Comparison of ENCODE assay signal across 8 mouse cellular contexts in genomic region chr19:55127072-55127718, GRCm38 (mm10). TPM values are rescaled to one million over a fixed set of nuclear protein-coding genes. Genes with fewer than 3 reads are reported as not detected.
A peak's percentile ranks its signal among the peaks of the same experiment; 100 is the strongest.
DNase-seq lines count a peak whose midpoint lies in the region; ATAC-seq lines count a peak whose summit lies in the region.

TSS of gene Gpam (minus strand) at chr19:55127238.

- H3K9ac ChIP-seq in forebrain, embryonic 11.5 days (ENCODE audit: low read length): no peak within 1 kb of the TSS
- H3K9ac ChIP-seq in midbrain, embryonic 13.5 days (replicated peaks): no peak within 1 kb of the TSS

- 57% methylated on average over 11 of the region's 11 CpGs for WGBS in forebrain, embryonic 11.5 days
- 80% methylated on average over 11 of the region's 11 CpGs for WGBS in hindbrain, embryonic 10.5 days
- WGBS in midbrain, embryonic 13.5 days: 65% methylated on average over 11 of the region's 11 CpGs

- H3K27me3 ChIP-seq in forebrain, embryonic 11.5 days (ENCODE audit: control insufficient read depth, insufficient read depth, low read length): no peaks in the 10 kb centered on the region
- no peaks in the 10 kb centered on the region for H3K27me3 ChIP-seq in hindbrain, embryonic 10.5 days (ENCODE audit: insufficient read depth, poor library complexity, severe bottlenecking)
- no peaks in the 10 kb centered on the region for H3K27me3 ChIP-seq in midbrain, embryonic 13.5 days

- H3K4me3 ChIP-seq in forebrain, embryonic 11.5 days (ENCODE audit: low read depth, low read length): no peak within 1 kb of the TSS
- no peak within 1 kb of the TSS for H3K4me3 ChIP-seq in hindbrain, embryonic 10.5 days
- no peak within 1 kb of the TSS for H3K4me3 ChIP-seq in midbrain, embryonic 13.5 days (replicated peaks)

- peak; percentile 93 for DNase-seq in heart, adult 11 months
- DNase-seq in heart, adult 9 months (ENCODE audit: low spot score in 2 of 2): no peak
- DNase-seq in forebrain, embryonic 11.5 days (ENCODE audit: low spot score): peak; percentile 19
- no peak for DNase-seq in hindbrain, embryonic 10.5 days (ENCODE audit: low spot score)
- DNase-seq in left cerebral cortex, postnatal 36 days (ENCODE audit: low spot score in 2 of 2): no peak
- no peak for DNase-seq in spleen, postnatal 36 days (ENCODE audit: low spot score in 2 of 2)

- intact Hi-C loops in left cerebral cortex, postnatal 36 days (cut with DNase I): loop anchor here (10.0 kb wide), 1 partner anchor 58 kb away; the partner anchor contains the start of gene Tectb

- no peak within 1 kb of the TSS for H3K4me2 ChIP-seq in forebrain, embryonic 11.5 days (ENCODE audit: low read depth, low read length, severe bottlenecking)
- H3K4me2 ChIP-seq in midbrain, embryonic 13.5 days (replicated peaks): no peak within 1 kb of the TSS

- H3K36me3 ChIP-seq in forebrain, embryonic 11.5 days (ENCODE audit: control insufficient read depth, insufficient read depth, low read length): no peaks in the 10 kb centered on the region
- no peaks in the 10 kb centered on the region for H3K36me3 ChIP-seq in hindbrain, embryonic 10.5 days
- no peaks in the 10 kb centered on the region for H3K36me3 ChIP-seq in midbrain, embryonic 13.5 days

- no peak for ATAC-seq in forebrain, embryonic 11.5 days (replicated peaks; ENCODE audit: low FRiP score)
- no peak for ATAC-seq in midbrain, embryonic 13.5 days
- ATAC-seq in monocyte, adult 5-6 weeks (replicated peaks; ENCODE audit: insufficient number of reproducible peaks, low FRiP score, low TSS enrichment, poor library complexity, severe bottlenecking): no peak

- H3K4me1 ChIP-seq in forebrain, embryonic 11.5 days (replicated peaks; ENCODE audit: control insufficient read depth, insufficient read depth, low read length): peaks cover 9% of the 10 kb centered on the region
- H3K4me1 ChIP-seq in hindbrain, embryonic 10.5 days (replicated peaks): peaks cover 28% of the 10 kb centered on the region
- peaks cover 18% of the 10 kb centered on the region for H3K4me1 ChIP-seq in midbrain, embryonic 13.5 days (replicated peaks)

- H3K27ac ChIP-seq in forebrain, embryonic 11.5 days (ENCODE audit: low read depth, low read length): no peak within 1 kb of the TSS
- peak within 1 kb of the TSS; percentile 70 for H3K27ac ChIP-seq in hindbrain, embryonic 10.5 days
- no peak within 1 kb of the TSS for H3K27ac ChIP-seq in midbrain, embryonic 13.5 days

- H3K9me3 ChIP-seq in forebrain, embryonic 11.5 days (ENCODE audit: control insufficient read depth, low read length): no peaks in the 10 kb centered on the region
- 0 out of 2 replicates have a peak, but pooled peaks cover 3% of the 10 kb centered on the region for H3K9me3 ChIP-seq in hindbrain, embryonic 10.5 days
- H3K9me3 ChIP-seq in midbrain, embryonic 13.5 days: no peaks in the 10 kb centered on the region

RNA-seq across cellular contexts. Expression of gene Gpam, which starts in this region (rescaled TPM):
- polyA plus RNA-seq in forebrain, embryonic 11.5 days (2014; fragmentation: Nextera tagmentation; extraction: Ambion mirVana): 19.8 and 20.2 TPM in 2 replicates
- 20.1 and 20.5 TPM in 2 replicates for polyA plus RNA-seq in hindbrain, embryonic 10.5 days (2016; fragmentation: Nextera tagmentation; extraction: Ambion mirVana)
- total RNA-seq in left cerebral cortex, postnatal 36 days (2021): 10 to 100 TPM; 42.0 to 43.0 TPM
- polyA plus RNA-seq in midbrain, embryonic 13.5 days (2015; fragmentation: Nextera tagmentation; extraction: Ambion mirVana): 21.7 and 21.8 TPM in 2 replicates
- total RNA-seq in monocyte, adult 5-6 weeks (2017): 1.9 to 6.5 TPM (median 5.3 TPM) in 3 replicates

Comparison
In these comparisons a context has a peak if more than half of its experiments do, and no peak if none do; other contexts are left out.
1. DNase-seq: peak in heart, adult 11 months (single experiment) and forebrain, embryonic 11.5 days (single experiment); none in heart, adult 9 months (0 of 2), hindbrain, embryonic 10.5 days (single experiment), left cerebral cortex, postnatal 36 days (0 of 2) and spleen, postnatal 36 days (0 of 2).